Mouse (Mus musculus) midbrain, embryonic 15.5 days (tissue): ENCODE results near the gene Ints13. TPM values are rescaled to one million over a fixed set of nuclear protein-coding genes. Genes with fewer than 3 reads are reported as not detected.

ENCODE experiments used
- ATAC-seq: fragments of 200-750 bp; cut with Nextera tagmentation; replicated peaks from 2 replicates; pipeline ENCODE4 v1.8.0; 2017; ENCODE audit warnings: moderate TSS enrichment
- H3K27ac ChIP-seq: fragments of 300-500 bp; sonication (generic); 2 replicates; pipeline ENCODE4 v1.5.1; 2015; ENCODE audit warnings: mild to moderate bottlenecking, inconsistent platforms
- H3K27me3 ChIP-seq: fragments of 300-500 bp; sonication (generic); replicated peaks from 2 replicates; pipeline ENCODE4 v1.6.1; 2015; ENCODE audit warnings: inconsistent platforms
- H3K36me3 ChIP-seq: fragments of 300-500 bp; sonication (generic); replicated peaks from 2 replicates; pipeline ENCODE4 v1.6.1; 2015; ENCODE audit warnings: inconsistent platforms
- H3K4me1 ChIP-seq: fragments of 300-500 bp; sonication (generic); 2 replicates; pipeline ENCODE4 v1.6.1; 2015; ENCODE audit warnings: inconsistent platforms
- H3K4me2 ChIP-seq: fragments of 300-500 bp; sonication (generic); 2 replicates; pipeline ENCODE4 v1.6.1; 2015; ENCODE audit warnings: inconsistent platforms, mild to moderate bottlenecking, moderate library complexity
- H3K4me3 ChIP-seq: fragments of 300-500 bp; sonication (generic); 2 replicates; pipeline ENCODE4 v1.5.1; 2015; ENCODE audit warnings: mild to moderate bottlenecking, inconsistent platforms
- H3K9ac ChIP-seq: fragments of 300-500 bp; sonication (generic); 2 replicates; pipeline ENCODE4 v1.6.1; 2015; ENCODE audit warnings: mild to moderate bottlenecking, inconsistent platforms
- H3K9me3 ChIP-seq: fragments of 300-500 bp; sonication (generic); 2 replicates; pipeline ENCODE4 v1.6.1; 2016; ENCODE audit warnings: inconsistent platforms
- WGBS: fragments of 180-500 bp; shearing (Covaris S2); methylation state at CpG from one replicate; pipeline ENCODE4 v1.1.7; 2015; ENCODE audit warnings: mixed read lengths; 5-methylcytosine and 5-hydroxymethylcytosine counted together
- polyA plus RNA-seq: library from polyadenylated mRNA; unstranded; fragments of >200 nt; fragmentation: Nextera tagmentation; extraction: Ambion mirVana; gene quantifications from 2 replicates; pipeline ENCODE4 v1.2.1, GENCODE M21; 2015

Ints13 gene
- polyA plus RNA-seq, 1 experiment from 2014 or later, result 51.8 TPM

DNA sequence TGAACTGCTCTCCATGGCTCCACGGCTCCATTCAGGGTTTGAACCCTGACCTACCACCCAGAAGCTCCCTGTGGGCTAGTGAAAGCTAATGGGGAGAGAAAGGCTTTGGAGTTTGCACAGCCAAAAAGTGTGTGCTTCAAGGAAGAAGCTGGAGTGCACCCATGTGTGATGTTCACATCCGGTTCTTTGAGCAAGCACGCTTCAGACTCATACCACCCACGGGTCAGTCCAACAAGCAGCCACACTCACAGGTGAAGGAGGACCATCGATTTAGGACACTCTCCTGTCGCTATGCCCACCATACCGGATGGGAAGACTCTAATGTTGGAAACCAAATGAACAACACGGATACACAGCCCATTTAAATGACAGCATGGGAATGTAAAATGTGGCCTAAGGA is 66.1 kb downstream of the Ints13 start:
- H3K4me3 ChIP-seq, result no peak overlapping the region
- no peaks in the 10 kb centered on the region for H3K36me3 ChIP-seq
- 82% methylated on average over 8 of the region's 8 CpGs for WGBS
- no peak for ATAC-seq
- H3K9ac ChIP-seq, result no peak overlapping the region
- H3K4me2 ChIP-seq, result no peak overlapping the region
- no peaks in the 10 kb centered on the region for H3K27me3 ChIP-seq
- no peak overlapping the region for H3K27ac ChIP-seq
- no peaks in the 10 kb centered on the region for H3K4me1 ChIP-seq
- no peaks in the 10 kb centered on the region for H3K9me3 ChIP-seq

DNA sequence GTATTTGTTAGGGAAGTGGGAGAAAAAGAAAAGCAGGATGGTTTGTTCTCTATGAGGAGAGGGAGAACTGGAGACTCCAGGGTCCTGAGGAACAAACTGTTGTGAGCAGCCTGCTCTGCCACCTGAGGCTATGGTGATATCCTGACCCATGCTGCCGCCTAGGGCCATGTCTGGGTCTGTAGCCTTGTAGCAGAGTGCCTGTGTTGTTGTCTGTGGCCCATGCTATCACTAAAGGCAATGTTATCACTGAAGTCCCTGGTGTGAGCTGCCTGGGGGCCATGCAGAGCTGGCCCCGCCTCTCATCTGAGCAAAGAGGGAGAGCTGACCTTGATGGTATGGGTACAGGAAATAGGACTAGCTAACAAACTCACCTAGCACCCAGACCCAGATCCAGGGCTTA is 67.7 kb downstream of the Ints13 start:
- H3K27me3 ChIP-seq, result no peaks in the 10 kb centered on the region
- no peak overlapping the region for H3K4me3 ChIP-seq
- H3K9me3 ChIP-seq, result no peaks in the 10 kb centered on the region
- H3K9ac ChIP-seq, result no peak overlapping the region
- no peak overlapping the region for H3K27ac ChIP-seq
- WGBS, result 82% methylated on average over 2 of the region's 2 CpGs
- ATAC-seq, result no peak
- no peak overlapping the region for H3K4me2 ChIP-seq
- H3K4me1 ChIP-seq, result no peaks in the 10 kb centered on the region
- H3K36me3 ChIP-seq, result no peaks in the 10 kb centered on the region

DNA sequence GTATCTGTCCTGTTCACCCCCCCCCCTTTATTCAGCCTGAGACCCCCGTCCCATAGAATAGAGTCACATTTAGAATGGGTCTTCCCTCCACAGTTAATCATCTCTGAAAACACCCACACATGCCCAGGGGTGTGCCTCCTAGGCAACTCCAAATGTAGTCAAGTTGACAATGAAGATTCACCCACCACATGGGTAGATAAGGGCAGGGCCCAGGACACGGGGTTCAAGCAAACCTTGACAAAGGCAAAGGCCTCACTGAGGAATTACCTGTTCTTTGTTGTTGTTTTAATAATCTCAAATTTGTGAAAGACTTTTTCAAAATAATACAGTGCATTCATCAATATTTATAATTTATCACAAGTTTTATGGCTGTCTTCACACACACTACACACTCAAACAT is 73.2 kb downstream of the Ints13 start:
- no peak for ATAC-seq
- 86% methylated on average over 2 of the region's 2 CpGs for WGBS
- H3K36me3 ChIP-seq, result no peaks in the 10 kb centered on the region
- no peak overlapping the region for H3K4me2 ChIP-seq
- no peak overlapping the region for H3K4me3 ChIP-seq
- H3K27ac ChIP-seq, result no peak overlapping the region
- peaks cover 21% of the 10 kb centered on the region for H3K4me1 ChIP-seq
- no peak overlapping the region for H3K9ac ChIP-seq
- peaks cover 21% of the 10 kb centered on the region for H3K27me3 ChIP-seq
- no peaks in the 10 kb centered on the region for H3K9me3 ChIP-seq

DNA sequence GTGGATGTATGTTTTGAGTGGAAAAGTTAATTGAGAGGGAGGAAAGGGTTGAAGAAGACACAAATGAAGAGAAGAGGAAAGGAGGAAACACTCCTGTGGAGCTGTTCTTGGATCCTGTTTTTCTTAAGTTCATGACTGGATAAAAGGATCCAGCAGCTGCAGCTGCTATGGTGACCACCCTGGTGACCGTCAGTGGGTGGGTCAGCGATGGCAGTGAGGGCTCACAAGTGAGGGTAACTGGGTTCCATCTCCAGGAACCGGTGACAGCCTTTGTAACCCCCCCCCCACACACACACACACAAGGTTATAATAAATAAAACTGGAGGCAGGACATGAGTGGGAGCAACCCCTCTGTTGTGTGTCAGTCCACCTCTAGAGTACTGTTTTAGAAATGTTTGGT is 74.8 kb downstream of the Ints13 start:
- Histone ChIP-seq H3K36me3 (no peaks in the 10 kb centered on the region), H3K27me3 (peaks cover 21% of the 10 kb centered on the region), H3K4me3 (peak overlapping the region; percentile 61), H3K27ac (no peak overlapping the region), H3K9me3 (no peaks in the 10 kb centered on the region), H3K9ac (no peak overlapping the region), H3K4me1 (peaks cover 21% of the 10 kb centered on the region), H3K4me2 (peak overlapping the region; percentile 100)
- no peak for ATAC-seq
- 34% methylated on average over 3 of the region's 3 CpGs for WGBS

DNA sequence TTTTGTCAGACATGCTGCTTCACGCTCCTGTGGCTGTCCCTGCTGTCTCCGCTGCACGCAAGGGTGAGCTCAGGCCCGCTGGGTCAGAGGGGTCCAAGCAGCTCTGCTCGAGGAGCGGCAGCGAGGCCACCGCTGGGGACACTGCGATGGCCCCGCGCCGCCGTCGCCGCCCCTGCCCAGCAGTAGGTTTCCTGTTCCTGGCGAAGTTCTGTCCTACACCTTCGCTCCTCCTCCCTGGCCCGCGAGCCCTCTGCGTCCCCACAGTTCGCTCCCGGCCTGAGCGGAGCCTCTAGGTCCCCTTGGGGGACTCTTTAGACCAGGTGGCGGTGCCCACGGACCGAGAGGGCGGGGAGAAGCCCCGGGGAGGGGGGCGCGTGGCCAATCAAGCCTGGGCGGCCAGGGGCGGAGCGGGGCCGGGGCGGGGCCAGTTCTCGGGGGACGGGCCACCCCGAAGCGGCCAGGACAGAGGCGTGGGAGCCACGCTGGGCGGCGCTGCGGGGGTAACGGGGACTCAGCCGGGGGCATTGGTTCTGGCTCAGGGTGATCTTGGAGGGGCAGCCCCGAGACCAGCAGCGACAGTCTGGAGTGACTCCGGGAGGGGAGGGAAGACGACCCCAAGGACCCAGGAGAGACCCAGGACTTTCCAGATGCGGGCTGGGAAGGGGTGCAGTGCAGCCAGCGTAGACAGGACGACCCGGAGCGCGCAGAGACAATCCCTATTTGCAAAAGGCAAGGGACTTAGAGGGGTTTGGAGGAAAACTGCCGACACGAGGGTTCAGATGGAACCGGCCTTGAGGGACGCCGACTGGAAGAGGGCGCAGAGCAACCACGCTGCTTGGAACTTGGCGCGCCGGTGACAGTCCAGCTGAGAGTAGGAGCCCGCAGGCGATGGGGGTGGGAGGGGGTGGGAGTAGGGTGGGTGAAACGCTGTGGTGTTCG is 75.5 kb downstream of the Ints13 start, which contains the start of gene Itpr2:
Itpr2 (minus strand) TSS at position 358 of the 939 bp plus-strand sequence.
- H3K4me3 ChIP-seq, result peak within 1 kb of the TSS; percentile 61
- peaks cover 21% of the 10 kb centered on the region for H3K4me1 ChIP-seq
- peak within 1 kb of the TSS; percentile 100 for H3K4me2 ChIP-seq
- H3K9ac ChIP-seq, result peak within 1 kb of the TSS; percentile 37
- no peaks in the 10 kb centered on the region for H3K36me3 ChIP-seq
- ATAC-seq, result peak; percentile 91
- no peaks in the 10 kb centered on the region for H3K9me3 ChIP-seq
- H3K27ac ChIP-seq, result peak within 1 kb of the TSS; percentile 4; the same call in 1 of the 2 replicates
- WGBS, result under 1% methylated on average over 70 of the region's 70 CpGs
- peaks cover 21% of the 10 kb centered on the region for H3K27me3 ChIP-seq

DNA sequence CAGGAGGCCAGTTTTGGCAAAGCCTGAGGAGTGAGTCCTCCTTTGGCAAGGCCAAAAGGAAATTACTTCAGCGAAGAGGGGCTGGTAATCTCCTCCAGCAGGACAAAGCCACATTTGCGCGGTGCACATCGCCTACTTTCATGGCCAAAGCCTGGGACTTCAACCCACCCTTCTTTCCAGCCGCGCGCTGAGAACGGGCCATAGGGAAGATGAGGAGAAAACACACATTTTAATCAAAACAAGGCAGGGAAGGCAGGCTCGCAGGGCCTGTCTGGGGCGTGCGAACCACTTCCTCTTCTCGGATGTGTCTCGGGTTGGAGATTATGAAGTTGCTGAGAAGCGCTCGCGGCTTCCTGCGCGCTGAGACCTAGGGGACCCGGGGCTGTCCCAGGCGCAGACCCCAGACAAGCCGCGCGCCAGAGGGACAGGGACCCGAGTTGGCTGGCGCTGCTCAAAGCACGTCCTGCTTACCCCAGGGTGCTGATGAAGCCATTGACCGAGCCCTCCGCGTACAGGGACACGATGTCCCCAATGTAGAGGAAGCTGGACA is 76.2 kb downstream of the Ints13 start:
- WGBS, result 2% methylated on average over 29 of the region's 30 CpGs
- H3K27ac ChIP-seq, result peak overlapping the region; percentile 4; the same call in 1 of the 2 replicates
- H3K9me3 ChIP-seq, result no peaks in the 10 kb centered on the region
- H3K4me1 ChIP-seq, result peaks cover 21% of the 10 kb centered on the region
- peak overlapping the region; percentile 37; the same call in 1 of the 2 replicates for H3K9ac ChIP-seq
- H3K4me2 ChIP-seq, result peak overlapping the region; percentile 100
- no peaks in the 10 kb centered on the region for H3K36me3 ChIP-seq
- peak; percentile 45 for ATAC-seq
- H3K4me3 ChIP-seq, result peak overlapping the region; percentile 61
- peaks cover 21% of the 10 kb centered on the region for H3K27me3 ChIP-seq

DNA sequence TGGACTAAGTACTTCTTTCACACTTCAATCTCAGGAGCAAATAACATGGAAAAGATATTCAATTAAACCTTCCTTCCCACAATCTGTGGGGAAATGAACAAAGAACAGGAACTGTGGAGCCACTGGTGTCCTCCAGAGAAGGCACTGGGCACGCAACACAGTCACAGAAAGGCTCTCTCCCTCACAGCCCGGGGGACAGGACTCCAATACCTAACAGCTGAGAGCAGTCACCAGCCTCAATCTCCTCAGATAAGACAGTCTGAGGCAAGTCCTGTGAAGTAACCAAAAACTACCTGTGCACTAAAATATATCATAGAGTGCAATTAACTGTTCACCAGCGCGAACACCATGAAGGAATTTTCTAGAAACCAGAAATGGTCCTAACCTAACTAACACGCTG is 76.9 kb downstream of the Ints13 start:
- H3K4me1 ChIP-seq, result peaks cover 21% of the 10 kb centered on the region
- 72% methylated on average over 5 of the region's 5 CpGs for WGBS
- no peak overlapping the region for H3K4me3 ChIP-seq
- no peak overlapping the region for H3K9ac ChIP-seq
- ATAC-seq, result no peak
- peaks cover 21% of the 10 kb centered on the region for H3K27me3 ChIP-seq
- no peaks in the 10 kb centered on the region for H3K9me3 ChIP-seq
- H3K4me2 ChIP-seq, result peak overlapping the region; percentile 100
- no peak overlapping the region for H3K27ac ChIP-seq
- H3K36me3 ChIP-seq, result no peaks in the 10 kb centered on the region

DNA sequence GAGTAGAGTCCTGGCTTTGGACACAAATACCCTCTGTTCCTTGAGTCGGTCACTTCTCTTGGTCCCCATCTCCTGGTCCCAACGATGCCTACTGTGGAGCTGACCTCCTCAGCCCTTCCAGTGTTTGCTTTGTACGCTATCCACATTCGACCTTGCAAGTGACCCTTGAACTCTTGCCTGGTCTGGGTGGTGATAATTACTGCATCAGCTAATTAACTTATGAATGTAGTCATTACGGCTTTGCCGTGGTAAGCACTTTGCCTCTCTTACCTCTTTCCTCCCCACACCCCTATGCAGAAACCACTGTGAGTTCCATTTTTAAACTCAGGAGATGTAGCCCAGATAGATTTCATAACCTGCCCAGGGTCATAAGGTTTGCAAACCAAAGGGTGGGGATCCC is 77.4 kb downstream of the Ints13 start:
- peaks cover 21% of the 10 kb centered on the region for H3K4me1 ChIP-seq
- H3K27ac ChIP-seq, result no peak overlapping the region
- no peaks in the 10 kb centered on the region for H3K9me3 ChIP-seq
- H3K27me3 ChIP-seq, result peaks cover 21% of the 10 kb centered on the region
- H3K9ac ChIP-seq, result no peak overlapping the region
- no peak for ATAC-seq
- 89% methylated on average over 6 of the region's 6 CpGs for WGBS
- no peak overlapping the region for H3K4me3 ChIP-seq
- H3K36me3 ChIP-seq, result no peaks in the 10 kb centered on the region
- no peak overlapping the region for H3K4me2 ChIP-seq

Other genes starting within 250 kb of the Ints13 start
- 8.4 and 9.3 TPM in 2 replicates for gene Itpr2, start 75.6 kb downstream of the Ints13 start, polyA plus RNA-seq
- 38.7 and 38.8 TPM in 2 replicates for gene Fgfr1op2, start 632 bp downstream of the Ints13 start, polyA plus RNA-seq
- gene Med21, start 64.7 kb upstream of the Ints13 start, polyA plus RNA-seq, result 99.3 and 102 TPM in 2 replicates
- gene Tm7sf3, start 65.0 kb upstream of the Ints13 start, polyA plus RNA-seq, result 26.8 and 30.0 TPM in 2 replicates
- gene Stk38l, start 147.2 kb upstream of the Ints13 start, polyA plus RNA-seq, result 15.4 and 16.3 TPM in 2 replicates
- 2.7 and 4.7 TPM in 2 replicates for gene Arntl2, start 218.2 kb upstream of the Ints13 start, polyA plus RNA-seq